Mouse (Mus musculus): Measurements from ENCODE around the gene Zfp382. TPM values are rescaled to one million over a fixed set of nuclear protein-coding genes. Genes with fewer than 3 reads are reported as not detected.

The Zfp382 gene
- polyA plus RNA-seq (2012; rRNA removed) (5.8 TPM in 2 replicates), polyA plus RNA-seq (2014; fragmentation: Nextera tagmentation; extraction: Ambion mirVana) (5.0 and 5.9 TPM in 2 replicates)

GRCm38 (mm10) chr7:30121308-30122187, at the start of gene Zfp382:
Zfp382 (plus strand) TSS chr7:30121942.
- Histone ChIP-seq H3K9me3 (ENCODE audit: control insufficient read depth, low read length) (no peaks in the 10 kb centered on the region), H3K4me2 (replicated peaks; ENCODE audit: low read depth, low read length, severe bottlenecking) (peak within 1 kb of the TSS; percentile 85), H3K27ac (replicated peaks; ENCODE audit: low read depth, low read length) (peak within 1 kb of the TSS; percentile 75), H3K36me3 (ENCODE audit: control insufficient read depth, insufficient read depth, low read length) (0 out of 2 replicates have a peak, but pooled peaks cover 3% of the 10 kb centered on the region), H3K4me3 (replicated peaks; ENCODE audit: low read length) (peak within 1 kb of the TSS; percentile 73), H3K9ac (ENCODE audit: low read depth, low read length, severe bottlenecking) (peak within 1 kb of the TSS; percentile 72), H3K4me1 (ENCODE audit: control insufficient read depth, insufficient read depth, low read length) (peaks cover 6% of the 10 kb centered on the region; the same call in 1 of the 2 replicates), H3K27me3 (ENCODE audit: control insufficient read depth, insufficient read depth, low read length) (no peaks in the 10 kb centered on the region)
- peak; percentile 89 for DNase-seq (ENCODE audit: low spot score)
- ATAC-seq (ENCODE audit: low FRiP score, low read depth) = peak; percentile 96
- WGBS = 3% methylated on average over 61 of the region's 61 CpGs
- peak; percentile 82; the same call in 1 of the 2 replicates for TF ChIP-seq POLR2A (IDR thresholded peaks at IDR 0.05; ENCODE audit: borderline replicate concordance, extremely low read depth, insufficient read depth, insufficient read length)

GRCm38 (mm10) chr7:30072146-30073028, 49.4 kb upstream of the Zfp382 start, which contains the start of gene Zfp82:
Zfp82 (minus strand) TSS chr7:30072900.
- Histone ChIP-seq H3K9me3 (ENCODE audit: control insufficient read depth, low read length) (no peaks in the 10 kb centered on the region), H3K4me2 (replicated peaks; ENCODE audit: low read depth, low read length, severe bottlenecking) (peak within 1 kb of the TSS; percentile 89), H3K27me3 (ENCODE audit: control insufficient read depth, insufficient read depth, low read length) (no peaks in the 10 kb centered on the region), H3K4me3 (replicated peaks; ENCODE audit: low read length) (peak within 1 kb of the TSS; percentile 76), H3K9ac (ENCODE audit: low read depth, low read length, severe bottlenecking) (peak within 1 kb of the TSS; percentile 76), H3K27ac (replicated peaks; ENCODE audit: low read depth, low read length) (peak within 1 kb of the TSS; percentile 63; the same call in 1 of the 2 replicates), H3K4me1 (ENCODE audit: control insufficient read depth, insufficient read depth, low read length) (no peaks in the 10 kb centered on the region), H3K36me3 (ENCODE audit: control insufficient read depth, insufficient read depth, low read length) (peaks cover 13% of the 10 kb centered on the region; the same call in 1 of the 2 replicates)
- WGBS = under 1% methylated on average over 50 of the region's 50 CpGs
- TF ChIP-seq POLR2A (IDR thresholded peaks at IDR 0.05; ENCODE audit: borderline replicate concordance, extremely low read depth, insufficient read depth, insufficient read length) = 0 out of 2 replicates have a peak, but pooled peaks have one; percentile 26
- peak; percentile 89 for ATAC-seq (ENCODE audit: low FRiP score, low read depth)
- DNase-seq (ENCODE audit: low spot score) = peak; percentile 86

- Histone ChIP-seq H3K9me3 (ENCODE audit: control insufficient read depth, low read length) (no peaks in the 10 kb centered on the region), H3K27me3 (ENCODE audit: control insufficient read depth, insufficient read depth, low read length) (no peaks in the 10 kb centered on the region), H3K4me2 (replicated peaks; ENCODE audit: low read depth, low read length, severe bottlenecking) (no peak overlapping the region), H3K9ac (ENCODE audit: low read depth, low read length, severe bottlenecking) (no peak overlapping the region), H3K4me3 (replicated peaks; ENCODE audit: low read length) (no peak overlapping the region), H3K36me3 (ENCODE audit: control insufficient read depth, insufficient read depth, low read length) (peaks cover 37% of the 10 kb centered on the region), H3K27ac (replicated peaks; ENCODE audit: low read depth, low read length) (no peak overlapping the region), H3K4me1 (ENCODE audit: control insufficient read depth, insufficient read depth, low read length) (peaks cover 12% of the 10 kb centered on the region; the same call in 1 of the 2 replicates)
- TF ChIP-seq POLR2A (IDR thresholded peaks at IDR 0.05; ENCODE audit: borderline replicate concordance, extremely low read depth, insufficient read depth, insufficient read length) = no peak
- no peak for DNase-seq (ENCODE audit: low spot score)
- WGBS = 88% methylated on average over 9 of the region's 9 CpGs
- no peak for ATAC-seq (ENCODE audit: low FRiP score, low read depth)
These were observed 35.2 kb upstream of the Zfp382 start for GRCm38 (mm10) chr7:30086524-30086923.

GRCm38 (mm10) chr7:30089405-30089804, 32.3 kb upstream of the Zfp382 start:
- Histone ChIP-seq H3K4me2 (replicated peaks; ENCODE audit: low read depth, low read length, severe bottlenecking) (peak overlapping the region; percentile 80), H3K9ac (ENCODE audit: low read depth, low read length, severe bottlenecking) (peak overlapping the region; percentile 75), H3K4me1 (ENCODE audit: control insufficient read depth, insufficient read depth, low read length) (peaks cover 16% of the 10 kb centered on the region; the same call in 1 of the 2 replicates), H3K9me3 (ENCODE audit: control insufficient read depth, low read length) (no peaks in the 10 kb centered on the region), H3K27me3 (ENCODE audit: control insufficient read depth, insufficient read depth, low read length) (no peaks in the 10 kb centered on the region), H3K4me3 (replicated peaks; ENCODE audit: low read length) (peak overlapping the region; percentile 66), H3K36me3 (ENCODE audit: control insufficient read depth, insufficient read depth, low read length) (peaks cover 24% of the 10 kb centered on the region), H3K27ac (replicated peaks; ENCODE audit: low read depth, low read length) (no peak overlapping the region)
- no peak for ATAC-seq (ENCODE audit: low FRiP score, low read depth)
- DNase-seq (ENCODE audit: low spot score) = no peak
- no peak for TF ChIP-seq POLR2A (IDR thresholded peaks at IDR 0.05; ENCODE audit: borderline replicate concordance, extremely low read depth, insufficient read depth, insufficient read length)
- WGBS = 9% methylated on average over 6 of the region's 6 CpGs

Measured in limb, embryonic 14.5 days (tissue).